Mouse (Mus musculus): Measurements from ENCODE around the gene Leap2. TPM values are rescaled to one million over a fixed set of nuclear protein-coding genes. Genes with fewer than 3 reads are reported as not detected.

Gene Leap2
- not detected in 2 replicates for polyA plus RNA-seq (2015; fragmentation: Nextera tagmentation; extraction: Ambion mirVana)

GRCm38 (mm10) chr11:53423036-53423435, at the start of gene Leap2:
TSS of gene Leap2 (minus strand) at chr11:53423170.

GRCm38 (mm10) chr11:53469968-53470695, 47.2 kb upstream of the Leap2 start, which contains the start of gene Gm9837:
TSS of gene Gm9837 (minus strand) at chr11:53470479.

GRCm38 (mm10) chr11:53456474-53457371, 33.8 kb upstream of the Leap2 start, which contains the start of the genes Gm10447 and Shroom1:
TSS of gene Gm10447 (minus strand) at chr11:53457110.
TSS of gene Shroom1 (plus strand) at chr11:53457205.

DNA sequence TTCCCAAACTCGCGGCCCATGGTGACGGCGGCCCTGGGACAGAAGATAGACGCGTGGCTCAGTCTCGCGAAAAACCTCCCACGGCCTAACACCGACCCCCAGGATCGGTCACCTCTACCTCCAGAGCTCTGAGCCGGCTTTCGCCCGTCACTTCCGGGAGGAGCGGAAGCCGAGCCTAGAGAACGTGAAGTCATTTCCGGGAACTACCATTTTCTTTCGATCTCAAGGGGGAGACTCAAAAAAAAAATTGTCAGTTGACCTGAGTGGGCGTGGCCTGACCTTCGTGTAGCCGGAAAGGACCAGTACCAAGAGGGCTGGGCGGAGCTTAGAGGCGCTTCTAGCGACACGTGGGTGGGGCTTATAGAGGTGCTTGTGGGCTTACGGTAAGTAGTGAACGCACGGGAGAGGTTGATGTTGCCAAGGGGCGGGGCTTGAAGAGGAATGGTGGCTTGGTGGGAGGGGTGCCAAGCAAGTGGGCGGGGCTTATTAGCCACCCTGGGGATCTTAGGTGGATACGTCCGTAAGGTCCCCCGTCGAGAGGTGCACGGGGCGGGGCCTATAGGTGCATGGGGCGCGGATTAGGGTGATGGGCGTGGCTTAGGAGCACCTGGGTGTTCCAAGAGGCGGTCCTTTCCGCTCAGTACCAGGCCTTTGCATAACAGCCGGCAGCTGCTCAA, 7.8 kb upstream of the Leap2 start, which contains the start of the genes Uqcrq and Gdf9:
Gene Uqcrq, minus strand, starts transcription at position 162 of the 677 bp plus-strand sequence.
Gene Gdf9, plus strand, starts transcription at position 354 of the 677 bp plus-strand sequence.

Small RNA genes lying within 50 kb of the gene (microRNA-seq; reads per million reads assigned to microRNA genes)
- not detected for gene Mir6920

Other genes with a start within 250 kb of the Leap2 start
- gene Hspa4, start 122.7 kb downstream of the Leap2 start, polyA plus RNA-seq (2015; fragmentation: Nextera tagmentation; extraction: Ambion mirVana), result 46.6 and 47.3 TPM in 2 replicates
- 15.9 and 16.5 TPM in 2 replicates for gene Zcchc10, start 98.5 kb downstream of the Leap2 start, polyA plus RNA-seq (2015; fragmentation: Nextera tagmentation; extraction: Ambion mirVana)
- gene Aff4, start 72.3 kb downstream of the Leap2 start, polyA plus RNA-seq (2015; fragmentation: Nextera tagmentation; extraction: Ambion mirVana), result 101 and 120 TPM in 2 replicates
- gene Uqcrq, start 7.7 kb upstream of the Leap2 start, polyA plus RNA-seq (2015; fragmentation: Nextera tagmentation; extraction: Ambion mirVana), result 1,163 and 1,257 TPM in 2 replicates
- gene Gdf9, start 7.9 kb upstream of the Leap2 start, polyA plus RNA-seq (2015; fragmentation: Nextera tagmentation; extraction: Ambion mirVana), result 1.9 and 2.4 TPM in 2 replicates
- 0.06 TPM in 1 of 2 replicates, not detected in the other for gene Gm10447, start 33.9 kb upstream of the Leap2 start, polyA plus RNA-seq (2015; fragmentation: Nextera tagmentation; extraction: Ambion mirVana)
- gene Shroom1, start 34.0 kb upstream of the Leap2 start, polyA plus RNA-seq (2015; fragmentation: Nextera tagmentation; extraction: Ambion mirVana), result 3.6 and 3.7 TPM in 2 replicates
- not detected in 2 replicates for gene Gm9837, start 47.3 kb upstream of the Leap2 start, polyA plus RNA-seq (2015; fragmentation: Nextera tagmentation; extraction: Ambion mirVana)
- gene Gm9945, start 57.0 kb upstream of the Leap2 start, polyA plus RNA-seq (2015; fragmentation: Nextera tagmentation; extraction: Ambion mirVana), result 0.59 and 0.99 TPM in 2 replicates
- 6.8 and 7.0 TPM in 2 replicates for gene Sowaha, start 57.1 kb upstream of the Leap2 start, polyA plus RNA-seq (2015; fragmentation: Nextera tagmentation; extraction: Ambion mirVana)
- 25.2 and 25.5 TPM in 2 replicates for gene Sept8, start 96.1 kb upstream of the Leap2 start, polyA plus RNA-seq (2015; fragmentation: Nextera tagmentation; extraction: Ambion mirVana)
- gene Kif3a, start 144.2 kb upstream of the Leap2 start, polyA plus RNA-seq (2015; fragmentation: Nextera tagmentation; extraction: Ambion mirVana), result 307 and 308 TPM in 2 replicates
- 3.0 and 3.7 TPM in 2 replicates for gene Il4, start 195.5 kb upstream of the Leap2 start, polyA plus RNA-seq (2015; fragmentation: Nextera tagmentation; extraction: Ambion mirVana)
- gene Il13, start 211.5 kb upstream of the Leap2 start, polyA plus RNA-seq (2015; fragmentation: Nextera tagmentation; extraction: Ambion mirVana), result not detected in 2 replicates